In the genomic region with DNA sequence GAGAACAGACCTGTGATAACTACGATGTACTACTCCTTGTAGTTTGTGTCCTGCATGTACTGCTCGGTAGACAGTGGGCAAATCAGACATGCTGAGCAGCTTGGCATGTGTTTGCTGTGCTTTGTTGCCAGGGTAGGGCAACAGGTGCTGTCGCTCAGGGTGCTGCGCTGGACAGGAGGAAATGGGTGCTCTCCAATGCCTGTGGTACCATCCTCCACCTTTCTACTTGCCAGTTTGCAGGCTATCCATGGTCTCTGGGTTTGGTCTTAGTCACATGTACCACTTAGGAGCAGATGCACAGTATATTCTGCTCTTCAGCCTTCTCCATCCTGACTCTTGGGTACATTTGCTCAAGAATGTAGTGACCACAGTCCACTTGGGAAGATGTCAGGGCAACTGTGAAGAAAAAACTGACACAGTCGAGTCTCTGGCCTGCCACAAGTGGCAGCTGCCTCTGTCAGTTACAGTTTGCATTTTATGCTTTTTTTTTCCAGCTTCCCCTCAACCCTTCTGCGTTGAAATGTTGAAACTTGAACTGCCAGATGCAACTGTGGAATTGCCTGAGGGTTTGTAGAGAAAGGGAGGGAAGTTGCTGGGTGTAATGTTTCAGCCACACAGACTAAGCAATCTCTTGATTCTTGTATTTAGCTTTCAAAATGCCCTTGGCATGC, we compare ENCODE assay signal across 1 mouse cellular context.
TF ChIP-seq lines count a peak whose summit lies in the region.

No protein-coding gene starts in this region.

TF ChIP-seq in myocyte, 11 proteins besides CTCF, POLR2A, EP300 and RAD21 (continued from another document):
- TF ChIP-seq TCF12 (IDR thresholded peaks at IDR 0.05; ENCODE audit: insufficient read depth, poor library complexity, severe bottlenecking), result peak; percentile 76
- peak; percentile 43; the same call in 1 of the 2 replicates for TF ChIP-seq CEBPB (IDR thresholded peaks at IDR 0.05; ENCODE audit: insufficient read depth, poor library complexity, severe bottlenecking)
- peak; percentile 98 to 99 (median 99) for TF ChIP-seq MYOD1 (IDR thresholded peaks at IDR 0.05; ENCODE audit: control insufficient read depth in 1 of 3, insufficient read length in 2 of 3, low read depth in 2 of 3)
- peak; percentile 70 for TF ChIP-seq POLR2AphosphoS2 (IDR thresholded peaks at IDR 0.05; ENCODE audit: insufficient read length, low read depth)
- peak; percentile 44 for TF ChIP-seq USF1 (IDR thresholded peaks at IDR 0.05; ENCODE audit: low read depth)
- no peak for TF ChIP-seq SRF (IDR thresholded peaks at IDR 0.05; ENCODE audit: control insufficient read depth, insufficient read length, low read depth)
- TF ChIP-seq MAX (IDR thresholded peaks at IDR 0.05; ENCODE audit: low read depth), result no peak
- TF ChIP-seq REST (IDR thresholded peaks at IDR 0.05; ENCODE audit: insufficient read depth, insufficient read length), result peak; percentile 46
